Mouse (Mus musculus): Measurements from ENCODE around the gene Rbm34. TPM values are rescaled to one million over a fixed set of nuclear protein-coding genes. Genes with fewer than 3 reads are reported as not detected.

Gene Rbm34
- polyA plus RNA-seq, 1 experiment from 2014 or later, result 24.8 TPM

GRCm38 (mm10) chr8:126928755-126929505 is 41.9 kb downstream of the Rbm34 start:
- Histone ChIP-seq H3K9me3 (no peaks in the 10 kb centered on the region), H3K4me3 (no peak overlapping the region), H3K4me2 (no peak overlapping the region), H3K4me1 (0 out of 2 replicates have a peak, but pooled peaks cover 4% of the 10 kb centered on the region), H3K27ac (no peak overlapping the region), H3K9ac (no peak overlapping the region), H3K36me3 (replicated peaks) (peaks cover 14% of the 10 kb centered on the region), H3K27me3 (replicated peaks) (no peaks in the 10 kb centered on the region)
- no peak; the same call in 1 of the 2 replicates for ATAC-seq (replicated peaks)
- WGBS, result 89% methylated on average over 10 of the region's 10 CpGs

GRCm38 (mm10) chr8:126928028-126928427 is 42.8 kb downstream of the Rbm34 start:
- 0 out of 2 replicates have a peak, but pooled peaks cover 4% of the 10 kb centered on the region for H3K4me1 ChIP-seq
- ATAC-seq (replicated peaks), result no peak
- H3K4me2 ChIP-seq, result no peak overlapping the region
- peaks cover 6% of the 10 kb centered on the region; the same call in 1 of the 2 replicates for H3K36me3 ChIP-seq (replicated peaks)
- no peak overlapping the region for H3K27ac ChIP-seq
- no peaks in the 10 kb centered on the region for H3K9me3 ChIP-seq
- no peak overlapping the region for H3K4me3 ChIP-seq
- no peaks in the 10 kb centered on the region for H3K27me3 ChIP-seq (replicated peaks)
- H3K9ac ChIP-seq, result no peak overlapping the region

- Histone ChIP-seq H3K4me2 (no peak overlapping the region), H3K36me3 (replicated peaks) (peaks cover 2% of the 10 kb centered on the region; the same call in 1 of the 2 replicates), H3K27ac (no peak overlapping the region), H3K9me3 (no peaks in the 10 kb centered on the region), H3K4me3 (no peak overlapping the region), H3K27me3 (replicated peaks) (no peaks in the 10 kb centered on the region), H3K9ac (no peak overlapping the region), H3K4me1 (0 out of 2 replicates have a peak, but pooled peaks cover 4% of the 10 kb centered on the region)
- no peak for ATAC-seq (replicated peaks)
- 25% methylated on average over 1 of the region's 1 CpGs for WGBS
Measured at GRCm38 (mm10) chr8:126927058-126927457, 43.8 kb downstream of the Rbm34 start.

GRCm38 (mm10) chr8:126922981-126923380 is 47.9 kb downstream of the Rbm34 start:
- H3K27me3 ChIP-seq (replicated peaks), result no peaks in the 10 kb centered on the region
- H3K9me3 ChIP-seq, result no peaks in the 10 kb centered on the region
- H3K4me1 ChIP-seq, result 0 out of 2 replicates have a peak, but pooled peaks cover 3% of the 10 kb centered on the region
- 93% methylated on average over 7 of the region's 7 CpGs for WGBS
- no peak for ATAC-seq (replicated peaks)
- no peak overlapping the region for H3K4me2 ChIP-seq
- H3K27ac ChIP-seq, result no peak overlapping the region
- H3K9ac ChIP-seq, result no peak overlapping the region
- no peak overlapping the region for H3K4me3 ChIP-seq
- peaks cover 2% of the 10 kb centered on the region; the same call in 1 of the 2 replicates for H3K36me3 ChIP-seq (replicated peaks)

- H3K4me2 ChIP-seq, result no peak overlapping the region
- no peaks in the 10 kb centered on the region for H3K27me3 ChIP-seq (replicated peaks)
- H3K9ac ChIP-seq, result no peak overlapping the region
- 0 out of 2 replicates have a peak, but pooled peaks cover 2% of the 10 kb centered on the region for H3K36me3 ChIP-seq (replicated peaks)
- H3K4me3 ChIP-seq, result no peak overlapping the region
- H3K4me1 ChIP-seq, result 0 out of 2 replicates have a peak, but pooled peaks cover 3% of the 10 kb centered on the region
- WGBS, result 87% methylated on average over 3 of the region's 3 CpGs
- ATAC-seq (replicated peaks), result no peak
- H3K9me3 ChIP-seq, result no peaks in the 10 kb centered on the region
- no peak overlapping the region for H3K27ac ChIP-seq
Measured at GRCm38 (mm10) chr8:126921432-126921831, 49.4 kb downstream of the Rbm34 start.

- H3K9ac ChIP-seq, result no peak overlapping the region
Measured at GRCm38 (mm10) chr8:126920845-126921244, 50.0 kb downstream of the Rbm34 start.

GRCm38 (mm10) chr8:126920386-126920785 is 50.5 kb downstream of the Rbm34 start:
- 82% methylated on average over 6 of the region's 6 CpGs for WGBS
- 0 out of 2 replicates have a peak, but pooled peaks cover 3% of the 10 kb centered on the region for H3K4me1 ChIP-seq
- no peaks in the 10 kb centered on the region for H3K27me3 ChIP-seq (replicated peaks)
- H3K4me3 ChIP-seq, result no peak overlapping the region
- H3K9ac ChIP-seq, result no peak overlapping the region
- ATAC-seq (replicated peaks), result 0 out of 2 replicates have a peak, but pooled peaks have one; percentile 5
- no peaks in the 10 kb centered on the region for H3K9me3 ChIP-seq
- H3K27ac ChIP-seq, result peak overlapping the region; percentile 8; the same call in 1 of the 2 replicates
- H3K4me2 ChIP-seq, result no peak overlapping the region
- H3K36me3 ChIP-seq (replicated peaks), result no peaks in the 10 kb centered on the region

More at GRCm38 (mm10) chr8:126920845-126921244, 50.0 kb downstream of the Rbm34 start:
- Histone ChIP-seq H3K9me3 (no peaks in the 10 kb centered on the region), H3K27ac (peak overlapping the region; percentile 8; the same call in 1 of the 2 replicates), H3K36me3 (replicated peaks) (0 out of 2 replicates have a peak, but pooled peaks cover under 1% of the 10 kb centered on the region), H3K4me2 (no peak overlapping the region), H3K4me1 (0 out of 2 replicates have a peak, but pooled peaks cover 3% of the 10 kb centered on the region), H3K27me3 (replicated peaks) (no peaks in the 10 kb centered on the region), H3K4me3 (no peak overlapping the region)
- peak; percentile 86 for ATAC-seq (replicated peaks)
- 24% methylated on average over 3 of the region's 3 CpGs for WGBS

- Histone ChIP-seq H3K27me3 (replicated peaks) (no peaks in the 10 kb centered on the region), H3K4me1 (peaks cover 6% of the 10 kb centered on the region; the same call in 1 of the 2 replicates), H3K9ac (no peak overlapping the region), H3K4me3 (no peak overlapping the region), H3K27ac (no peak overlapping the region), H3K9me3 (no peaks in the 10 kb centered on the region), H3K4me2 (no peak overlapping the region), H3K36me3 (replicated peaks) (no peaks in the 10 kb centered on the region)
- 91% methylated on average over 5 of the region's 5 CpGs for WGBS
- ATAC-seq (replicated peaks), result no peak
Measured at GRCm38 (mm10) chr8:126919703-126920102, 51.2 kb downstream of the Rbm34 start.

GRCm38 (mm10) chr8:126919255-126919654 is 51.6 kb downstream of the Rbm34 start:
- Histone ChIP-seq H3K27me3 (replicated peaks) (no peaks in the 10 kb centered on the region), H3K36me3 (replicated peaks) (no peaks in the 10 kb centered on the region), H3K9ac (no peak overlapping the region), H3K27ac (no peak overlapping the region), H3K4me2 (no peak overlapping the region), H3K4me1 (peaks cover 6% of the 10 kb centered on the region; the same call in 1 of the 2 replicates), H3K4me3 (no peak overlapping the region), H3K9me3 (no peaks in the 10 kb centered on the region)
- WGBS, result 47% methylated on average over 2 of the region's 2 CpGs
- no peak for ATAC-seq (replicated peaks)

- ATAC-seq (replicated peaks), result no peak
- no peak overlapping the region for H3K27ac ChIP-seq
- no peaks in the 10 kb centered on the region for H3K9me3 ChIP-seq
- peaks cover 9% of the 10 kb centered on the region for H3K4me1 ChIP-seq
- 92% methylated on average over 1 of the region's 1 CpGs for WGBS
- H3K4me3 ChIP-seq, result no peak overlapping the region
- no peak overlapping the region for H3K4me2 ChIP-seq
- H3K36me3 ChIP-seq (replicated peaks), result no peaks in the 10 kb centered on the region
- H3K27me3 ChIP-seq (replicated peaks), result no peaks in the 10 kb centered on the region
- no peak overlapping the region for H3K9ac ChIP-seq
Measured at GRCm38 (mm10) chr8:126918356-126918755, 52.5 kb downstream of the Rbm34 start.

GRCm38 (mm10) chr8:126917179-126917905 is 53.5 kb downstream of the Rbm34 start:
- Histone ChIP-seq H3K27me3 (replicated peaks) (no peaks in the 10 kb centered on the region), H3K4me2 (no peak overlapping the region), H3K9me3 (no peaks in the 10 kb centered on the region), H3K4me3 (no peak overlapping the region), H3K4me1 (peaks cover 10% of the 10 kb centered on the region), H3K36me3 (replicated peaks) (no peaks in the 10 kb centered on the region), H3K27ac (no peak overlapping the region), H3K9ac (no peak overlapping the region)
- no peak for ATAC-seq (replicated peaks)
- 73% methylated on average over 6 of the region's 6 CpGs for WGBS

GRCm38 (mm10) chr8:126916611-126917010 is 54.3 kb downstream of the Rbm34 start:
- 81% methylated on average over 4 of the region's 4 CpGs for WGBS
- H3K36me3 ChIP-seq (replicated peaks), result no peaks in the 10 kb centered on the region
- no peak overlapping the region for H3K4me2 ChIP-seq
- H3K9me3 ChIP-seq, result no peaks in the 10 kb centered on the region
- no peak overlapping the region for H3K4me3 ChIP-seq
- H3K27me3 ChIP-seq (replicated peaks), result no peaks in the 10 kb centered on the region
- H3K27ac ChIP-seq, result no peak overlapping the region
- peaks cover 10% of the 10 kb centered on the region for H3K4me1 ChIP-seq
- no peak for ATAC-seq (replicated peaks)
- H3K9ac ChIP-seq, result no peak overlapping the region

All from midbrain, embryonic 15.5 days (tissue).